Mouse (Mus musculus): ENCODE data around the gene Tmem115.

Gene Tmem115

GRCm38 (mm10) chr9:107521711-107522399 lies 11.9 kb upstream of the Tmem115 start:
- DNase-seq (ENCODE audit: low read depth, low spot score), result no peak

GRCm38 (mm10) chr9:107522400-107522711 lies 11.4 kb upstream of the Tmem115 start:
- no peak for DNase-seq (ENCODE audit: low read depth, low spot score)

GRCm38 (mm10) chr9:107526198-107527026 lies 7.3 kb upstream of the Tmem115 start:
- DNase-seq (ENCODE audit: low read depth, low spot score), result no peak

- peak; percentile 39 for DNase-seq (ENCODE audit: low read depth, low spot score)
Measured at GRCm38 (mm10) chr9:107534408-107535202, 860 bp downstream of the Tmem115 start.

GRCm38 (mm10) chr9:107538231-107538630 lies 4.5 kb downstream of the Tmem115 start:
- DNase-seq (ENCODE audit: low read depth, low spot score), result no peak

GRCm38 (mm10) chr9:107538711-107539110 lies 5.0 kb downstream of the Tmem115 start:
- no peak for DNase-seq (ENCODE audit: low read depth, low spot score)

- DNase-seq (ENCODE audit: low read depth, low spot score), result no peak
Measured at GRCm38 (mm10) chr9:107539940-107540339, 6.2 kb downstream of the Tmem115 start.

GRCm38 (mm10) chr9:107540420-107540819 lies 6.7 kb downstream of the Tmem115 start:
- no peak for DNase-seq (ENCODE audit: low read depth, low spot score)

GRCm38 (mm10) chr9:107541005-107541404 lies 7.3 kb downstream of the Tmem115 start:
- DNase-seq (ENCODE audit: low read depth, low spot score), result no peak

GRCm38 (mm10) chr9:107541474-107542351 lies 8.0 kb downstream of the Tmem115 start, which contains the start of the genes Cyb561d2 and Nprl2:
TSS of gene Cyb561d2 (minus strand) at chr9:107542193.
TSS of gene Nprl2 (plus strand) at chr9:107542226.
- DNase-seq (ENCODE audit: low read depth, low spot score), result peak; percentile 94

- DNase-seq (ENCODE audit: low read depth, low spot score), result no peak
Measured at GRCm38 (mm10) chr9:107542352-107542686, 8.6 kb downstream of the Tmem115 start.

GRCm38 (mm10) chr9:107542721-107543120 lies 9.0 kb downstream of the Tmem115 start:
- no peak for DNase-seq (ENCODE audit: low read depth, low spot score)

- DNase-seq (ENCODE audit: low read depth, low spot score), result no peak
Measured at GRCm38 (mm10) chr9:107543299-107543698, 9.6 kb downstream of the Tmem115 start.

GRCm38 (mm10) chr9:107544196-107544700 lies 10.5 kb downstream of the Tmem115 start:
- no peak for DNase-seq (ENCODE audit: low read depth, low spot score)

GRCm38 (mm10) chr9:107544729-107545128 lies 11.0 kb downstream of the Tmem115 start:
- no peak for DNase-seq (ENCODE audit: low read depth, low spot score)

- no peak for DNase-seq (ENCODE audit: low read depth, low spot score)
Measured at GRCm38 (mm10) chr9:107545199-107545598, 11.5 kb downstream of the Tmem115 start.

GRCm38 (mm10) chr9:107545602-107546001 lies 11.9 kb downstream of the Tmem115 start:
- peak; percentile 86 for DNase-seq (ENCODE audit: low read depth, low spot score)

GRCm38 (mm10) chr9:107547026-107547425 lies 13.3 kb downstream of the Tmem115 start, which contains the start of gene Zmynd10:
TSS of gene Zmynd10 (plus strand) at chr9:107547298.
- peak; percentile 93 for DNase-seq (ENCODE audit: low read depth, low spot score)

- no peak for DNase-seq (ENCODE audit: low read depth, low spot score)
Measured at GRCm38 (mm10) chr9:107547957-107548356, 14.2 kb downstream of the Tmem115 start.

GRCm38 (mm10) chr9:107548820-107549219 lies 15.1 kb downstream of the Tmem115 start:
- no peak for DNase-seq (ENCODE audit: low read depth, low spot score)

Measured in 3T3-L1 (cell line).